Mouse (Mus musculus) monocyte, adult 59 days (primary cell): ENCODE measurements around the gene Cab39. TPM values are rescaled to one million over a fixed set of nuclear protein-coding genes. Genes with fewer than 3 reads are reported as not detected.

Experiments used
- total RNA-seq, 2 experiments: library from RNA; stranded (reverse); gene quantifications; one replicate each; pipeline ENCODE4 v1.2.4; 2023

Gene Cab39
- 100 to 1,000 TPM in 1 of 2 experiments, 10 to 100 TPM in 1; 95.7 to 101 TPM for total RNA-seq

DNA sequence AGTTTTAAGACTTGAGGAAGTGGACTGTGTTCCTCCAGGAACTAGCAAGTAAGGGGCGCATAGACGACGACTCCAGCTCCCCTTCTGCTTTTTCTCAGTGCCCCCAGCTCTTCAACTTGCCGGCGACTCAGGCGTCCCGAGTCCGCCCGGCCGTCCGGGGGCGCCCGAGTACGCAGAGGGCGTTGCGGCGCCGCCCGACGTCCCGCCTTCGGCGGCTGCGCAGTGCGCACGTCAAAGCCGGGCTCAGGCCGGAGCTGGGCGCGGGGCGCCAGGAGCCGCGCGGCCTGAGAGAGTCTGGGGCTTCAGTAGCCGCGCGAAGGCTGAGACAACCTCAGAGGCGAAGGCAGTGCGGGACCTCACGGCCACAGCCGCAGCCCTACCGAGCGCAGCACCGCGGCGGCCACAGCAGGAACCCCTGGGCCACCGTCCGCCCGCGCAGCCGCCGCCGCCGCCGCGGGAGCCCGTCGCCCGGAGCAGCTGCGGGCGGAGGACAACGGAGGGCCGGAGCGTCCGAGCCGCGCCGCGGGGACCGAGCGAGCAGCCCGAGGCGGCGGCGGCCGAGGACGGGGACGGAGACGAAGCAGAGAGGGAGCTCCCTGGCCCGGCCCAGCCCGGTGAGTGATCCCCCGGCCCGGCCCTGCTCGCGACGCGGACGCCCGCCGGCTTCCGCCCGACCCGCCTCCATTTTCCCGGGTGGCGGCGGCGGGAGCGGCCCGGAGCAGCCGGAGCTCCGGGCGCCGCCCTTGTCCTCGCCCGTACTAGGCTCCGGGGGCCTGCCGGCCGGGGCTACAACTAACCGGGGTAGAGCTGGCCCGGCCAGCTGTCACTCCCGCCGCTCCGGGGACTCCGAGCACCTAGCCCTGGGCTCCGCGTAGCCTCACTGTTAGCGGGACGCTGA is at the start of gene Cab39:
Gene Cab39, plus strand, starts transcription at position 234 of the 898 bp plus-strand sequence.

GRCm38 (mm10) chr1:85778436-85778835 is 14.8 kb upstream of the Cab39 start, which contains the start of gene A630001G21Rik:
TSS of gene A630001G21Rik (minus strand) at chr1:85778643.

GRCm38 (mm10) chr1:85894231-85894747 is 101.0 kb downstream of the Cab39 start, which contains the start of gene Itm2c:
TSS of gene Itm2c (plus strand) at chr1:85894281.

Other genes with a start within 250 kb of the Cab39 start
- not detected for gene G530012D18Rik, start 217.8 kb upstream of the Cab39 start, total RNA-seq
- gene Sp110, start 194.6 kb upstream of the Cab39 start, total RNA-seq, result 10 to 100 TPM; 73.8 to 81.3 TPM
- gene Sp140, start 193.1 kb upstream of the Cab39 start, total RNA-seq, result 100 to 1,000 TPM in 1 of 2 experiments, 10 to 100 TPM in 1; 98.1 to 108 TPM
- 100 to 1,000 TPM; 283 to 321 TPM for gene Sp100, start 143.5 kb upstream of the Cab39 start, total RNA-seq
- 10 to 100 TPM; 39.6 to 40.5 TPM for gene A630001G21Rik, start 14.8 kb upstream of the Cab39 start, total RNA-seq
- gene Itm2c, start 100.8 kb downstream of the Cab39 start, total RNA-seq, result 100 to 1,000 TPM; 186 to 198 TPM
- under 1 TPM in 1 of 2 experiments, not detected in 1; 0.58 TPM for gene 4933407L21Rik, start 135.0 kb downstream of the Cab39 start, total RNA-seq
- gene Gpr55, start 167.6 kb downstream of the Cab39 start, total RNA-seq, result under 1 TPM; 0.26 to 0.30 TPM
- gene Spata3, start 223.4 kb downstream of the Cab39 start, total RNA-seq, result not detected